Mouse (Mus musculus) heart, adult 18-20 months (tissue): Measurements from ENCODE around the gene Gadd45b. TPM values are rescaled to one million over a fixed set of nuclear protein-coding genes. Genes with fewer than 3 reads are reported as not detected.

ENCODE experiments used
- DNase-seq, 2 experiments: peaks; one replicate each; pipeline ENCODE4 v3.0.0; 2021 to 2022; ENCODE audit warnings: mixed read lengths in 1 of 2
- total RNA-seq, 2 experiments: library from RNA; stranded (reverse); gene quantifications; 2 replicates each; pipeline ENCODE4 v1.2.3; 2021

Gadd45b gene
- total RNA-seq, 2 experiments from 2014 or later, result 14.9 to 19.0 TPM

- DNase-seq, result no peak
Observed at GRCm38 (mm10) chr10:80909375-80910162, 20.3 kb upstream of the Gadd45b start.

- no peak for DNase-seq
Observed at GRCm38 (mm10) chr10:80911354-80911753, 18.5 kb upstream of the Gadd45b start.

GRCm38 (mm10) chr10:80911891-80912290 is 18.0 kb upstream of the Gadd45b start:
- DNase-seq, result no peak

- no peak for DNase-seq
Observed at GRCm38 (mm10) chr10:80913364-80914011, 16.4 kb upstream of the Gadd45b start.

- DNase-seq, result no peak
Observed at GRCm38 (mm10) chr10:80914253-80914656, 15.6 kb upstream of the Gadd45b start.

- DNase-seq, result no peak
Observed at GRCm38 (mm10) chr10:80915260-80915659, 14.6 kb upstream of the Gadd45b start.

- no peak for DNase-seq
Observed at GRCm38 (mm10) chr10:80915736-80916135, 14.1 kb upstream of the Gadd45b start.

- no peak for DNase-seq
Observed at GRCm38 (mm10) chr10:80917336-80917778, 12.5 kb upstream of the Gadd45b start.

GRCm38 (mm10) chr10:80917779-80918434 is 12.0 kb upstream of the Gadd45b start, which contains the start of gene Lmnb2:
TSS of gene Lmnb2 (minus strand) at chr10:80918245.
- DNase-seq, result peak; percentile 78 to 82

GRCm38 (mm10) chr10:80921923-80922322 is 8.0 kb upstream of the Gadd45b start:
- peak; percentile 65 to 76 for DNase-seq

GRCm38 (mm10) chr10:80925472-80925871 is 4.4 kb upstream of the Gadd45b start:
- DNase-seq, result no peak

GRCm38 (mm10) chr10:80928586-80929298 is 1.1 kb upstream of the Gadd45b start:
- DNase-seq, result peak; percentile 94

GRCm38 (mm10) chr10:80930361-80931152 is 684 bp downstream of the Gadd45b start:
- DNase-seq, result peak in 1 of 2 experiments; percentile 57

- peak; percentile 74 to 81 for DNase-seq
Observed at GRCm38 (mm10) chr10:80931153-80931671, 1.3 kb downstream of the Gadd45b start.

GRCm38 (mm10) chr10:80931695-80932094 is 1.8 kb downstream of the Gadd45b start:
- DNase-seq, result no peak

- DNase-seq, result peak in 1 of 2 experiments; percentile 63
Observed at GRCm38 (mm10) chr10:80932206-80932605, 2.3 kb downstream of the Gadd45b start.

- DNase-seq, result peak in 1 of 2 experiments; percentile 56
Observed at GRCm38 (mm10) chr10:80932700-80933420, 3.0 kb downstream of the Gadd45b start.

- DNase-seq, result peak; percentile 69 to 70
Observed at GRCm38 (mm10) chr10:80933421-80933979, 3.6 kb downstream of the Gadd45b start.

GRCm38 (mm10) chr10:80934136-80934985 is 4.5 kb downstream of the Gadd45b start:
- DNase-seq, result no peak
